Mouse (Mus musculus) kidney, adult 2 months (tissue): ENCODE data around the gene Zfp607b. TPM values are rescaled to one million over a fixed set of nuclear protein-coding genes. Genes with fewer than 3 reads are reported as not detected.
A peak's percentile ranks its signal among the peaks of the same experiment; 100 is the strongest.

ENCODE experiments used
- DNase-seq: peaks from one replicate; pipeline ENCODE4 v3.0.0; 2021
- H3K27ac ChIP-seq: fragments of 200-500 bp; 2 replicates; pipeline ENCODE4 v1.5.1; 2012; ENCODE audit warnings: low read depth, low read length, control low read depth, inconsistent platforms; ENCODE audit not compliant: insufficient read depth
- H3K27me3 ChIP-seq: fragments of 200-500 bp; replicated peaks from 2 replicates; pipeline ENCODE4 v1.6.1; 2012; ENCODE audit warnings: mild to moderate bottlenecking, moderate library complexity, low read length, inconsistent platforms; ENCODE audit not compliant: control insufficient read depth, insufficient read depth
- H3K36me3 ChIP-seq: fragments of 200-500 bp; 2 replicates; pipeline ENCODE4 v1.6.1; 2012; ENCODE audit warnings: mild to moderate bottlenecking, moderate library complexity, low read length, inconsistent platforms; ENCODE audit not compliant: control insufficient read depth, insufficient read depth
- H3K4me1 ChIP-seq: fragments of 200-500 bp; 2 replicates; pipeline ENCODE4 v1.6.1; 2011; ENCODE audit warnings: low read length; ENCODE audit not compliant: control insufficient read depth, insufficient read depth
- H3K4me3 ChIP-seq: fragments of 200-500 bp; 2 replicates; pipeline ENCODE4 v1.5.1; 2011; ENCODE audit warnings: mild to moderate bottlenecking, low read depth, low read length, control low read depth; ENCODE audit not compliant: insufficient read depth
- CTCF ChIP-seq: fragments of 200-500 bp; conservative IDR thresholded peaks from 2 replicates; pipeline ENCODE4 v1.5.1; 2011; ENCODE audit warnings: low read depth, mild to moderate bottlenecking, control low read depth, low read length, moderate library complexity, mixed read lengths; ENCODE audit not compliant: insufficient read depth, insufficient read length
- POLR2A ChIP-seq: fragments of 200-500 bp; IDR thresholded peaks from one replicate; pipeline ENCODE4 v1.6.1; 2011; ENCODE audit warnings: low read depth, low read length, control low read depth
- WGBS: fragments of 180-500 bp; shearing (Covaris S2); methylation state at CpG from one replicate; pipeline ENCODE4 v1.1.7; 2018; 5-methylcytosine and 5-hydroxymethylcytosine counted together
- polyA plus RNA-seq: library from polyadenylated mRNA; depleted of rRNA; stranded (reverse); fragments of >200 nt; gene quantifications from 2 replicates; pipeline ENCODE4 v1.2.3, GENCODE M21; 2012

Gene Zfp607b
- polyA plus RNA-seq, 1 experiment = 1.1 TPM

DNA sequence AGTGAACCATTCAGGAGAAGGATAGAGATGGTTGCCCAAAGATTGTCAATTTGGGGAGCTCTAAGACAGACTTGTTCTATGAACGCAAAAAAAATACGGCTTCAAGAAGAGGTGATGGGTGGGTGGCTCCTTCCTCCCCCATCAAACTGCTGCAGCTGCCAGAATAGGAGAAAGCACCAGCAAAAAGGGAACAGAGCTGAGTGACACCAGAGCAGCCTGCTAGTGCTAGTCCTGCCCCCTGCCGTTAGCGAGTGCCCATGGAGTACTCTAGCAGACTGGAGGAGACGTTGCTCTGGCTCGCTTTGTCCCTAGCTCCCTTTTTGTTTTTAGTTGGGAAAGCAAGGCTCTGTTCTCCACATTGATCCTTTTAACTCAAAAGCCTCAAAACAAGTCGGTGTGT, 21.3 kb downstream of the Zfp607b start:
- 87% methylated on average over 7 of the region's 7 CpGs for WGBS
- Histone ChIP-seq H3K4me1 (no peaks in the 10 kb centered on the region), H3K36me3 (no peaks in the 10 kb centered on the region), H3K27me3 (no peaks in the 10 kb centered on the region), H3K27ac (no peak overlapping the region), H3K4me3 (no peak overlapping the region)
- TF ChIP-seq CTCF = no peak
- TF ChIP-seq POLR2A = no peak
- DNase-seq = no peak

GRCm38 (mm10) chr7:27721951-27722350, 32.8 kb downstream of the Zfp607b start:
- DNase-seq = no peak
- Histone ChIP-seq H3K4me3 (no peak overlapping the region), H3K36me3 (no peaks in the 10 kb centered on the region), H3K27me3 (no peaks in the 10 kb centered on the region), H3K4me1 (no peaks in the 10 kb centered on the region), H3K27ac (no peak overlapping the region)
- 92% methylated on average over 8 of the region's 8 CpGs for WGBS
- TF ChIP-seq CTCF (no peak), POLR2A (no peak)

DNA sequence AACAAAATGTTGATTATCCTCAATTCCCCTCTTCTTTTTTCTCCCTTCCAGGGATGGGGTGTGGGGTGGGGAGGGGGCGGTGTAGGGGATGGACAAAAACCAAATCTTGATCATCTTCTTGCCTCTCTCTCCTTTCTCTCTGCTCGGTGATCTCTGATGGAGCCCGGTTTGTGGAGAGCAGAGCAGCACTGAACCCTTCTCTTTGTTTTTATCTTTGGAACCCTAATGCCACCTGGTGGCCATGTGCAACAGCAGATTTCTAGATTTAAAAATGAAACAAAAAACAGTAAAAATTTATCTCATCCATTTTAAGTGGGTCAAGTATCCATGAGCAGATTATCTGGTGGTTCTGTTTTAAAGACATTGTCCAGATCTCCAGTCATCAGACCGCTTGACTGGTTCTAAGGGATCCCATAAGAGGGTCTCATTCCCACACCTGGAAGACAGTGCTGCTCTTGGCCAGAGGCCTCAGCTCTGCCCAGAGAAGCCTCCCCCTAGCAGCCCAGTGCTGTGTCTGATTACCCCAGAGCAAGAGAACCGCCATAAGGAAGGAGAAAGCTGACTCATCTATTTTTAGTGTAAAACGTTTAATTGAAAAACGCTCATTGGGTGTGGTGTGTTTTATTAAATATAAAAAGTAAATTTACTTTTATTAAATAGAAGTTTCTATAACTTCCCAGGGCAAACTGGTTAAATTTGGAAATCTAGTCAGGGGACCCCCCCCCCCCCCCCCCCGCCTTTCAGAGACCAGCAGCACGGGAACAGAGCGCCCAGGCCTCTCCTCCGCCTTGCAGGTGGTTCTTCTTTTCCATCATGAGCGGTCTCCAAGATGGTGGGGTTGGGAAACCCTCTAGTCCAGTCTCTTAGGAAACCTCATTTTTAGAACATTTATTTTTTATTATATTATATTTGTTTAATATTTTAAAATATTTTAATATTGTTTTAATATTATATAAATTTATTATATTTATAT, 36.7 kb downstream of the Zfp607b start:
- 42% methylated on average over 12 of the region's 12 CpGs for WGBS
- TF ChIP-seq CTCF = peak; percentile 49
- no peak for TF ChIP-seq POLR2A

GRCm38 (mm10) chr7:27727471-27727870, 38.3 kb downstream of the Zfp607b start:
- TF ChIP-seq POLR2A (no peak), CTCF (no peak)
- Histone ChIP-seq H3K4me3 (no peak overlapping the region), H3K27me3 (no peaks in the 10 kb centered on the region), H3K4me1 (no peaks in the 10 kb centered on the region), H3K36me3 (no peaks in the 10 kb centered on the region), H3K27ac (no peak overlapping the region)
- WGBS = 53% methylated on average over 2 of the region's 2 CpGs
- DNase-seq = no peak

More for the DNA sequence above, 36.7 kb downstream of the Zfp607b start:
- Histone ChIP-seq H3K4me3 (no peak overlapping the region), H3K4me1 (no peaks in the 10 kb centered on the region), H3K27me3 (no peaks in the 10 kb centered on the region), H3K27ac (no peak overlapping the region), H3K36me3 (no peaks in the 10 kb centered on the region)
- peak; percentile 40 for DNase-seq

DNA sequence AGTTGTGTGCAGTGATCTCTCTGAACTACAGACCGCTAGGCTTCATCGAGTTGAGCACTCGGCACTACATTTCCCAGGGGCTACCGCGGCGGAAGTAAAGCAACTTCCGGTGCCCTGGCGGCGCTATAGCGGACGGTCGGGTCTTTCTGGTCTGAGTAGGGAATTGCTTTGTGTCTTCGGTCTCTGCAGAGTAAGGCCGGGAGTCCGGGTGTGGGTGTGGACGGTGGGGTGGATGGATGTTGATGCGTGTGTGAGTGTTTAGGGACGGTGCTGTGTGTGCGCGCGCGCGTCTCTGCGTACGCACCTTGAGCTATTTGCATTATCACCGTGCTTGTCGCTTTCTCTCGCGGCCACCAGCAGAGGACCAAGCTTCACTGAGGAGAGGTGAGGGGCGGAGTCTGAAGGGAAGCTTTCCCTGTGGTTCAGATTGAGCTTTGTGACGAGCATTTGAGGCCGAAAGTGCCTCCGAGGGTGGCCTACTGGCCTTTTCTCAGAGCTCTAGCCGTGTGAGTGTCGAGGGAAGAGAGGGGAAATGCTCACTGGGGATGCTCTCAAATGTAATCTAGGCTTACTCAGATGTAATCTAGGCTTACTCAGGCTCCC, 42.2 kb downstream of the Zfp607b start, which contains the start of gene Zfp60:
Gene Zfp60, plus strand, starts transcription at position 109 of the 603 bp plus-strand sequence.
- H3K4me1 ChIP-seq = no peaks in the 10 kb centered on the region
- TF ChIP-seq CTCF = 0 out of 2 replicates have a peak, but pooled peaks have one; percentile 15
- TF ChIP-seq POLR2A = no peak
- DNase-seq = peak; percentile 92
- WGBS = under 1% methylated on average over 35 of the region's 35 CpGs
- no peaks in the 10 kb centered on the region for H3K36me3 ChIP-seq
- no peaks in the 10 kb centered on the region for H3K27me3 ChIP-seq
- H3K27ac ChIP-seq = peak within 1 kb of the TSS; percentile 76
- peak within 1 kb of the TSS; percentile 82 for H3K4me3 ChIP-seq

DNA sequence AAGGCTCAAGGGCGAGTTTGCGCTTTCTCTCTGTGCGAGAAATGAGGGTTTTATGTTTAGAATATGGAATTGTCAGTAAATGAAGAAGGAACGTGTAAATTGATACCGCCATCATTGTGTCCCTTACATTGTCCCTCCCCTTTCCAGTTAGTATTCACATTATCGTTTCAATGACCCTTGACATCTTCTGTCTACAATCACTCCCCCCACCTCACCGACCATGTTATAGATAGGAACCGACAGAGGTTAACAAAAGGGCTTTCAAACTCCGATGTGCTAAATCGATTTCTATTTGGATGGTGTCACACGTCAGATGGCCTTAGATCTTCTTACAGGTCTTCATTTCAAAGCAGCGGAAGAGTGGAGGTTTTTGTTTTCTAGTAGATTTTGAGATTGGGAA, 42.8 kb downstream of the Zfp607b start:
- TF ChIP-seq CTCF (no peak), POLR2A (no peak)
- no peak for DNase-seq
- WGBS = 7% methylated on average over 12 of the region's 12 CpGs
- Histone ChIP-seq H3K27me3 (no peaks in the 10 kb centered on the region), H3K27ac (peak overlapping the region; percentile 22; the same call in 1 of the 2 replicates), H3K36me3 (no peaks in the 10 kb centered on the region), H3K4me3 (peak overlapping the region; percentile 82), H3K4me1 (no peaks in the 10 kb centered on the region)

- Histone ChIP-seq H3K4me3 (no peak overlapping the region), H3K36me3 (no peaks in the 10 kb centered on the region), H3K27me3 (no peaks in the 10 kb centered on the region), H3K27ac (no peak overlapping the region), H3K4me1 (no peaks in the 10 kb centered on the region)
- 85% methylated on average over 6 of the region's 6 CpGs for WGBS
- TF ChIP-seq CTCF = no peak
- TF ChIP-seq POLR2A = no peak
- no peak for DNase-seq
Measured at GRCm38 (mm10) chr7:27732508-27732907, 43.4 kb downstream of the Zfp607b start.
